Mouse (Mus musculus) left cerebral cortex, postnatal 36 days (tissue): Measurements from ENCODE around the gene Gprc5d. TPM values are rescaled to one million over a fixed set of nuclear protein-coding genes. Genes with fewer than 3 reads are reported as not detected.

Source experiments
- DNase-seq, 2 experiments: peaks; one replicate each; pipeline ENCODE4 v3.0.0; 2021 to 2022; ENCODE audit warnings: low spot score in 2 of 2, mixed read lengths in 1 of 2
- intact Hi-C: fragments of 180-260 bp; cut with DNase I; formaldehyde crosslinking; loops from one replicate; pipeline ENCODE4 v1.15.1; 2025
- total RNA-seq, 2 experiments: library from RNA; stranded (reverse); gene quantifications; 2 replicates each; pipeline ENCODE4 v1.2.3; 2021

Gprc5d gene
- total RNA-seq, 2 experiments from 2014 or later = not detected

GRCm38 (mm10) chr6:135083991-135084502 lies 34.0 kb downstream of the Gprc5d start:
- intact Hi-C loops = no loop called here
- DNase-seq = no peak

GRCm38 (mm10) chr6:135078420-135078819 lies 39.7 kb downstream of the Gprc5d start:
- no peak for DNase-seq
- intact Hi-C loops = no loop called here

GRCm38 (mm10) chr6:135076202-135076601 lies 41.9 kb downstream of the Gprc5d start:
- no peak for DNase-seq
- intact Hi-C loops = no loop called here

GRCm38 (mm10) chr6:135074405-135074947 lies 43.6 kb downstream of the Gprc5d start:
- intact Hi-C loops = no loop called here
- no peak for DNase-seq

- no peak for DNase-seq
- intact Hi-C loops = no loop called here
These were observed 47.7 kb downstream of the Gprc5d start for GRCm38 (mm10) chr6:135070347-135070746.

- intact Hi-C loops = no loop called here
- DNase-seq = no peak
These were observed 48.2 kb downstream of the Gprc5d start for GRCm38 (mm10) chr6:135069856-135070255.

GRCm38 (mm10) chr6:135068221-135068620 lies 49.9 kb downstream of the Gprc5d start:
- no peak for DNase-seq
- intact Hi-C loops = no loop called here

GRCm38 (mm10) chr6:135066795-135067445 lies 51.2 kb downstream of the Gprc5d start:
- intact Hi-C loops = no loop called here
- no peak for DNase-seq

GRCm38 (mm10) chr6:135065236-135065957 lies 52.7 kb downstream of the Gprc5d start, which contains the start of gene Gprc5a:
TSS of gene Gprc5a (plus strand) at chr6:135065651.
- peak in 1 of 2 experiments; percentile 8 for DNase-seq
- intact Hi-C loops = no loop called here

GRCm38 (mm10) chr6:135064621-135065020 lies 53.5 kb downstream of the Gprc5d start:
- no peak for DNase-seq
- intact Hi-C loops = no loop called here

- DNase-seq = no peak
- intact Hi-C loops = no loop called here
These were observed 57.4 kb downstream of the Gprc5d start for GRCm38 (mm10) chr6:135060728-135061127.

Other genes with a start within 250 kb of the Gprc5d start
- 10 to 100 TPM; 20.2 to 24.9 TPM for gene Gpr19, start 219.7 kb downstream of the Gprc5d start, total RNA-seq
- 10 to 100 TPM; 41.5 to 46.0 TPM for gene Cdkn1b, start 197.9 kb downstream of the Gprc5d start, total RNA-seq
- 1 to 10 TPM; 3.2 to 8.0 TPM for gene Apold1, start 136.6 kb downstream of the Gprc5d start, total RNA-seq
- gene Ddx47, start 106.7 kb downstream of the Gprc5d start, total RNA-seq = 10 to 100 TPM; 52.9 to 63.8 TPM
- gene Gprc5a, start 52.6 kb downstream of the Gprc5d start, total RNA-seq = under 1 TPM; 0.30 to 0.43 TPM
- 100 to 1,000 TPM; 159 to 171 TPM for gene Fam234b, start 79.7 kb upstream of the Gprc5d start, total RNA-seq
- 10 to 100 TPM; 42.9 to 55.6 TPM for gene Hebp1, start 79.7 kb upstream of the Gprc5d start, total RNA-seq
- gene Gsg1, start 136.1 kb upstream of the Gprc5d start, total RNA-seq = not detected
- under 1 TPM in 1 of 2 experiments, not detected in 1; 0.32 TPM for gene Pbp2, start 192.1 kb upstream of the Gprc5d start, total RNA-seq
- gene Emp1, start 244.3 kb upstream of the Gprc5d start, total RNA-seq = 1 to 10 TPM; 1.3 to 3.7 TPM